Mouse (Mus musculus) large intestine, adult 2 months (tissue): ENCODE results near the gene Acbd5. TPM values are rescaled to one million over a fixed set of nuclear protein-coding genes. Genes with fewer than 3 reads are reported as not detected.

Experiments used
- DNase-seq: peaks from one replicate; pipeline ENCODE4 v3.0.0-alpha.2; 2012; ENCODE audit warnings: low read depth, low spot score
- WGBS: fragments of 180-500 bp; shearing (Covaris S2); methylation state at CpG from one replicate; pipeline ENCODE4 v1.1.7; 2018; 5-methylcytosine and 5-hydroxymethylcytosine counted together
- polyA plus RNA-seq: library from polyadenylated mRNA; depleted of rRNA; stranded (reverse); fragments of >200 nt; gene quantifications from 2 replicates; pipeline ENCODE4 v1.2.3, GENCODE M21; 2012

Gene Acbd5
- polyA plus RNA-seq, 1 experiment: 3.2 TPM

- WGBS: 64% methylated on average over 6 of the region's 6 CpGs
- no peak for DNase-seq
Measured at GRCm38 (mm10) chr2:23052523-23052922, 15.4 kb upstream of the Acbd5 start.

GRCm38 (mm10) chr2:23068370-23068737 lies 387 bp downstream of the Acbd5 start:
- no peak for DNase-seq
- WGBS: under 1% methylated on average over 21 of the region's 21 CpGs

GRCm38 (mm10) chr2:23068894-23069744 lies 1.2 kb downstream of the Acbd5 start:
- WGBS: 1% methylated on average over 50 of the region's 50 CpGs
- DNase-seq: peak; percentile 59

GRCm38 (mm10) chr2:23070491-23070890 lies 2.5 kb downstream of the Acbd5 start:
- WGBS: 86% methylated on average over 2 of the region's 2 CpGs
- DNase-seq: no peak

- DNase-seq: no peak
- WGBS: 81% methylated on average over 1 of the region's 1 CpGs
Measured at GRCm38 (mm10) chr2:23071406-23071805, 3.4 kb downstream of the Acbd5 start.

GRCm38 (mm10) chr2:23075846-23076245 lies 7.9 kb downstream of the Acbd5 start:
- DNase-seq: no peak

- DNase-seq: no peak
Measured at GRCm38 (mm10) chr2:23076783-23077182, 8.8 kb downstream of the Acbd5 start.

GRCm38 (mm10) chr2:23077693-23078092 lies 9.7 kb downstream of the Acbd5 start:
- no peak for DNase-seq
- 79% methylated on average over 5 of the region's 5 CpGs for WGBS

- no peak for DNase-seq
- WGBS: 63% methylated on average over 2 of the region's 2 CpGs
Measured at GRCm38 (mm10) chr2:23078588-23078987, 10.6 kb downstream of the Acbd5 start.

- no peak for DNase-seq
- WGBS: 93% methylated on average over 8 of the region's 8 CpGs
Measured at GRCm38 (mm10) chr2:23084540-23084939, 16.6 kb downstream of the Acbd5 start.

GRCm38 (mm10) chr2:23092216-23092615 lies 24.2 kb downstream of the Acbd5 start:
- no peak for DNase-seq
- WGBS: 41% methylated on average over 5 of the region's 5 CpGs

GRCm38 (mm10) chr2:23097028-23097427 lies 29.1 kb downstream of the Acbd5 start:
- no peak for DNase-seq

GRCm38 (mm10) chr2:23102266-23102665 lies 34.3 kb downstream of the Acbd5 start:
- DNase-seq: no peak

- no peak for DNase-seq
Measured at GRCm38 (mm10) chr2:23119573-23119972, 51.6 kb downstream of the Acbd5 start.

- DNase-seq: peak; percentile 64
- 3% methylated on average over 5 of the region's 5 CpGs for WGBS
Measured at GRCm38 (mm10) chr2:23155199-23155621, 87.2 kb downstream of the Acbd5 start.

GRCm38 (mm10) chr2:23155777-23156607 lies 88.0 kb downstream of the Acbd5 start, which contains the start of the genes Mastl and Yme1l1:
TSS of gene Mastl (minus strand) at chr2:23156024.
TSS of gene Yme1l1 (plus strand) at chr2:23156369.
- WGBS: 1% methylated on average over 61 of the region's 61 CpGs
- DNase-seq: peak; percentile 79

GRCm38 (mm10) chr2:23156608-23157081 lies 88.7 kb downstream of the Acbd5 start:
- no peak for DNase-seq
- under 1% methylated on average over 17 of the region's 17 CpGs for WGBS
